Mouse (Mus musculus) small intestine, adult 2 months (tissue): ENCODE measurements at regions not wholly inside any gene's neighbourhood (a gene's known extent, or its start where the extent isn't known, plus 50 kb on each side); places are given as distances from the start of the nearest gene placed in this dataset.

Experiments used
- H3K27ac ChIP-seq: fragments of 200-500 bp; 2 replicates; pipeline ENCODE4 v1.5.1; 2012; ENCODE audit warnings: low read depth, low read length, control low read depth, inconsistent platforms; ENCODE audit not compliant: insufficient read depth
- H3K27me3 ChIP-seq: fragments of 200-500 bp; 2 replicates; pipeline ENCODE4 v1.6.1; 2012; ENCODE audit warnings: mild to moderate bottlenecking, moderate library complexity, low read length, inconsistent platforms; ENCODE audit not compliant: control insufficient read depth, insufficient read depth
- H3K36me3 ChIP-seq: fragments of 200-500 bp; 2 replicates; pipeline ENCODE4 v1.6.1; 2012; ENCODE audit warnings: mild to moderate bottlenecking, low read length, control low read depth, inconsistent platforms; ENCODE audit not compliant: control insufficient read depth, insufficient read depth
- H3K4me1 ChIP-seq: fragments of 200-500 bp; 2 replicates; pipeline ENCODE4 v1.6.1; 2012; ENCODE audit warnings: low read length, inconsistent platforms, mixed read lengths; ENCODE audit not compliant: control insufficient read depth, insufficient read depth, insufficient read length
- H3K4me3 ChIP-seq: fragments of 200-500 bp; 2 replicates; pipeline ENCODE4 v1.5.1; 2012; ENCODE audit warnings: low read depth, mild to moderate bottlenecking, control low read depth, inconsistent platforms, low read length, moderate library complexity
- CTCF ChIP-seq: fragments of 200-500 bp; IDR thresholded peaks from 2 replicates; pipeline ENCODE4 v1.5.1; 2012; ENCODE audit warnings: low read depth, mild to moderate bottlenecking, control low read depth, inconsistent platforms, low read length, moderate library complexity, mixed read lengths; ENCODE audit not compliant: insufficient replicate concordance, insufficient read length; ENCODE audit errors: extremely low read depth
- POLR2A ChIP-seq: fragments of 200-500 bp; IDR thresholded peaks from 2 replicates; pipeline ENCODE4 v1.6.1; 2012; ENCODE audit warnings: low read depth, mild to moderate bottlenecking, control low read depth, inconsistent platforms, low read length, moderate library complexity
- WGBS: fragments of 180-500 bp; shearing (Covaris S2); methylation state at CpG from one replicate; pipeline ENCODE4 v1.1.7; 2018; 5-methylcytosine and 5-hydroxymethylcytosine counted together

DNA sequence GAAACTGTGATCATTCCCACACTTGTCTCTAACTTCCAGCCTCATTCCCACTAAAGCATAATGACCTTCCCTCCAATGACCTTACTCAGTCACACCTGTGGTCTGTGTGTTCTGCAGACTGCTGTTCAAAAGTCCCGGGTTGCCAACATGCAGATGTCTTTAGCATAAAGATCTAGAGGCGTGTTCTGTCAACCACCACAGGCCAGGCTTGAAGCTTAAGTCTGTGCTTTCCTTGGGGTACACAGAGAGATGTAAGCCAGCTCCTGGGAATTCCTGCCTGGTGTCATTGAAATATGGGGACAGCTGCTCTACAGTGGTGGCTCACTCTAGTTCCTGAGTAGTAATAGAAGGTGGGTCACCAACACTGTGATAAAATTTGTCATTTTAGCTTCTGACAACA is 101.5 kb upstream of the Nck2 start:
- no peaks in the 10 kb centered on the region for H3K27me3 ChIP-seq
- no peaks in the 10 kb centered on the region for H3K36me3 ChIP-seq
- no peak overlapping the region for H3K4me3 ChIP-seq
- H3K4me1 ChIP-seq = peaks cover 6% of the 10 kb centered on the region; the same call in 1 of the 2 replicates
- TF ChIP-seq POLR2A = no peak
- no peak for TF ChIP-seq CTCF
- no peak overlapping the region for H3K27ac ChIP-seq
- 67% methylated on average over 2 of the region's 2 CpGs for WGBS

DNA sequence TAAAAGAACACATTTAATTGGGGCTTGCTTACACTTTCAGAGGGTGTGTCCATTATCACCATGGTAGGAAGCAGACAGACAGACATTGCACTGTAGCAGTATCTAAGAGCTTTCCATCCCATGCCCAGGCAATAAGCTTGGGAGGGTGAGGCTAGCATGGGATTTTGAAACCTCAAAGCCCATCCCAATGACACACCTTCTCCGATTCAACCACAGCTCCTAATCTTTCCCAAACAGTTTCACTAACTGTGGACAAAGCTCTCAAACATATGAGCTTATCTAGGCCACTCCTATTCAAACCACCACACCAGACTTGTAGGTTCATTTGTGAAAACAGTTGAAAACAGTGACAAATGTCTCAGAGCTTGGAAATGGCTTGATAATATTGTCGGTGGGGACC is 101.0 kb upstream of the Nck2 start:
- Histone ChIP-seq H3K27ac (no peak overlapping the region), H3K4me1 (peaks cover 6% of the 10 kb centered on the region; the same call in 1 of the 2 replicates), H3K4me3 (no peak overlapping the region), H3K36me3 (no peaks in the 10 kb centered on the region), H3K27me3 (no peaks in the 10 kb centered on the region)
- TF ChIP-seq CTCF (no peak), POLR2A (no peak)
- WGBS = 55% methylated on average over 2 of the region's 2 CpGs

- H3K27ac ChIP-seq = no peak overlapping the region
- WGBS = 93% methylated on average over 5 of the region's 5 CpGs
- H3K4me3 ChIP-seq = no peak overlapping the region
- peaks cover 4% of the 10 kb centered on the region; the same call in 1 of the 2 replicates for H3K4me1 ChIP-seq
- H3K36me3 ChIP-seq = no peaks in the 10 kb centered on the region
- TF ChIP-seq POLR2A (no peak), CTCF (no peak)
- H3K27me3 ChIP-seq = no peaks in the 10 kb centered on the region
Observed at GRCm38 (mm10) chr1:43344001-43344400, 100.4 kb upstream of the Nck2 start.

DNA sequence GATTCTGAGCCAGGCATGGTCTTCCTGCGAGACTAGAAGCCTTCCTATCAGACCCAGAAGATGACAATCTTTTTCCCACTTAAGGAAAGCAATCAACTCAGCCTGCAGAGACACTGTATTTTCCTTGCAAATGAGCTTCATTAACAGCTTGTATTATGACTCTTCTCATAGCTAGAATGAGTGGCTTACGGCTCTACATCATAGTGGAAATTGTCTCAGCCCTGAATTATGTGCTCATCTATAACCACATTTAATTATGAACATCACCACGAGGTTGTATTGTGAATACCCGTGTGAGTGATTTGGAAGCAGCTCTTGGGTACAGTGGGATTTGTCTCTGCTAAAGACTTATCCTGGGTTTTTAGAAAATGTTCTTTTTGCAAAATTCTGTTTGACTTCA is 97.2 kb upstream of the Nck2 start:
- TF ChIP-seq POLR2A = no peak
- TF ChIP-seq CTCF = no peak
- H3K4me3 ChIP-seq = no peak overlapping the region
- H3K4me1 ChIP-seq = peaks cover 4% of the 10 kb centered on the region; the same call in 1 of the 2 replicates
- H3K36me3 ChIP-seq = no peaks in the 10 kb centered on the region
- no peaks in the 10 kb centered on the region for H3K27me3 ChIP-seq
- no peak overlapping the region for H3K27ac ChIP-seq
- 84% methylated on average over 4 of the region's 4 CpGs for WGBS

- Histone ChIP-seq H3K4me1 (no peaks in the 10 kb centered on the region), H3K27ac (no peak overlapping the region), H3K27me3 (no peaks in the 10 kb centered on the region), H3K36me3 (no peaks in the 10 kb centered on the region), H3K4me3 (no peak overlapping the region)
- WGBS = 90% methylated on average over 3 of the region's 3 CpGs
- TF ChIP-seq POLR2A (no peak), CTCF (no peak)
Observed at GRCm38 (mm10) chr1:43349966-43350365, 94.4 kb upstream of the Nck2 start.

DNA sequence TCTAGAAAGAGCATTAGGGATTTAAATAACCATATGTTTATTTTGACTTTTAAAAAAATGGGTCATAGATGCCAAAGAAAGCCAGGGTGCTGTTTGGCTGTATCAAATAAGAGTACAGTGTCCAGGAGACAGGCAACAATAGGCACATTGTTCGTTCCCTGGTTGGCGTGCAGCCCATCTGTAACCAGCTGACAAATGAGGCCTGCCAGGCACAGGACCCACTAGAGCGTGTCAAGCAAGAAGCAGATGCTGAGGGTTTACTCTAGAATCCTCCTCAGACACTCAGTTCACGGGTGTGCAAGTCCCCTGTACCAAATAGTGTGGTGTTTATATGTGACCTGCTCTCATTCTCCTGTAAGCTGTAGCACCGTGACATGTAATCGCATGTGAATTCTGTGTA is 86.2 kb upstream of the Nck2 start:
- Histone ChIP-seq H3K27me3 (no peaks in the 10 kb centered on the region), H3K27ac (no peak overlapping the region), H3K4me1 (peaks cover 12% of the 10 kb centered on the region; the same call in 1 of the 2 replicates), H3K4me3 (no peak overlapping the region), H3K36me3 (no peaks in the 10 kb centered on the region)
- TF ChIP-seq CTCF (no peak), POLR2A (no peak)
- 30% methylated on average over 6 of the region's 6 CpGs for WGBS

- no peaks in the 10 kb centered on the region for H3K27me3 ChIP-seq
- 67% methylated on average over 4 of the region's 4 CpGs for WGBS
- TF ChIP-seq POLR2A (no peak), CTCF (no peak)
Observed at GRCm38 (mm10) chr1:43359662-43360061, 84.7 kb upstream of the Nck2 start.

More at GRCm38 (mm10) chr1:43359662-43360061, 84.7 kb upstream of the Nck2 start:
- peaks cover 12% of the 10 kb centered on the region; the same call in 1 of the 2 replicates for H3K4me1 ChIP-seq
- no peak overlapping the region for H3K27ac ChIP-seq
- no peaks in the 10 kb centered on the region for H3K36me3 ChIP-seq
- no peak overlapping the region for H3K4me3 ChIP-seq
